Mouse (Mus musculus) bone marrow, adult 2 months (tissue): ENCODE measurements around the gene Exosc2. TPM values are rescaled to one million over a fixed set of nuclear protein-coding genes. Genes with fewer than 3 reads are reported as not detected.

Experiments
- H3K27ac ChIP-seq: fragments of 200-500 bp; 2 replicates; pipeline ENCODE4 v1.5.1; 2012; ENCODE audit warnings: low read depth, mild to moderate bottlenecking, control low read depth, inconsistent platforms, low read length; ENCODE audit not compliant: control insufficient read depth, poor library complexity, insufficient read depth
- H3K4me1 ChIP-seq: fragments of 200-500 bp; 2 replicates; pipeline ENCODE4 v1.6.1; 2011; ENCODE audit warnings: low read length; ENCODE audit not compliant: control insufficient read depth, insufficient read depth
- H3K4me3 ChIP-seq: fragments of 200-500 bp; replicated peaks from 2 replicates; pipeline ENCODE3; 2011; ENCODE audit warnings: mild to moderate bottlenecking, low read depth, low read length, control low read depth; ENCODE audit not compliant: control insufficient read depth
- CTCF ChIP-seq: fragments of 200-500 bp; IDR thresholded peaks from 2 replicates; pipeline ENCODE4 v1.5.1; 2011; ENCODE audit warnings: low read length, control low read depth; ENCODE audit not compliant: control insufficient read depth, insufficient read depth
- WGBS: fragments of 180-500 bp; shearing (Covaris S2); methylation state at CpG from one replicate; pipeline ENCODE4 v1.1.7; 2018; 5-methylcytosine and 5-hydroxymethylcytosine counted together
- polyA plus RNA-seq: library from polyadenylated mRNA; stranded (reverse); fragments of >200 nt; gene quantifications from 2 replicates; pipeline ENCODE4 v1.2.4, GENCODE M21; 2011; ENCODE audit warnings: low replicate concordance; ENCODE audit not compliant: missing spikeins, insufficient read depth, insufficient read length

Exosc2 gene
- polyA plus RNA-seq, 1 experiment = 36.0 TPM

- 48% methylated on average over 5 of the region's 5 CpGs for WGBS
- Histone ChIP-seq H3K4me3 (no peak overlapping the region), H3K27ac (no peak overlapping the region), H3K4me1 (no peaks in the 10 kb centered on the region; the same call in 1 of the 2 replicates)
- no peak for TF ChIP-seq CTCF
Measured at GRCm38 (mm10) chr2:31730640-31731039, 60.1 kb downstream of the Exosc2 start.

Other genes with a start within 250 kb of the Exosc2 start
- 8.9 and 43.7 TPM in 2 replicates for gene Ass1, start 200.5 kb upstream of the Exosc2 start, polyA plus RNA-seq
- gene Fubp3, start 98.1 kb upstream of the Exosc2 start, polyA plus RNA-seq = 9.0 and 39.8 TPM in 2 replicates
- not detected in 2 replicates for gene Prdm12, start 30.7 kb upstream of the Exosc2 start, polyA plus RNA-seq
- 24.3 and 35.0 TPM in 2 replicates for gene Abl1, start 17.7 kb downstream of the Exosc2 start, polyA plus RNA-seq
- 0.85 TPM in 1 of 2 replicates, not detected in the other for gene Qrfp, start 139.9 kb downstream of the Exosc2 start, polyA plus RNA-seq
- gene Fibcd1, start 175.3 kb downstream of the Exosc2 start, polyA plus RNA-seq = not detected in 2 replicates
- not detected in 2 replicates for gene Lamc3, start 216.6 kb downstream of the Exosc2 start, polyA plus RNA-seq